Mouse (Mus musculus): Measurements from ENCODE around the gene Snx27. TPM values are rescaled to one million over a fixed set of nuclear protein-coding genes. Genes with fewer than 3 reads are reported as not detected.

The Snx27 gene
- total and polyA plus RNA-seq, 3 experiments, result 23.1 to 35.3 (median 34.9) TPM

DNA sequence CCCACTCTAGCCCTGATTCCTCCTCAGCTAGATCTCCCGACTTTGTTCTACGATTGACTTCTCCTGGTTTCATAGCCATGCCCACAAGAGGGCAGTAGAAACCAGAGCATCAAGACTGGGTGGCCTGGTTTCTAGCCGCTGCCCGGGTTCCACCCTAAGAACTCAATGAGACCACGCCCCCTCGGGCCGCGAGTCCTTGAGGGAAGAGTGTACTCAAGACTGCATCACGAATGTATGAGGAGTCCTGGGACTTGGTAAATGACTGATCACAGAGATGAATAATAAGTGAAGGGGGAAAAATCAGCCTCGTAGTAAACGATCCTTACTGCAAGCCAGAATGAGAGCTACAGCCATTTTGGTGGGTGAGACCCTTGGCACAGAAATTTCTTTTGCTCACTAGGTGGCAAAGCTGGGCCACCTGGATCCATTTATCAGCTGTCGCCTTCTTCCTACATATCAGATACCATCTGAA, 126.0 kb downstream of the Snx27 start:
- H3K4me3 ChIP-seq (replicated peaks in 1 of 3; ENCODE audit: low read depth in 2 of 3, low read length in 2 of 3, poor library complexity in 1 of 3), result peak overlapping the region; percentile 30 to 64 (median 51)
- H3K27ac ChIP-seq (ENCODE audit: insufficient read depth, low read depth), result no peak overlapping the region
- peaks cover 0 to 9% of the 10 kb centered on the region in 2 experiments; a peak in 2 of 4 replicates for H3K4me1 ChIP-seq (ENCODE audit: control insufficient read depth in 1 of 2, insufficient read depth in 2 of 2)
- peaks cover 3% of the 10 kb centered on the region for H3K9me3 ChIP-seq (replicated peaks; ENCODE audit: low read length)
- peak overlapping the region; percentile 42 for H3K4me2 ChIP-seq (ENCODE audit: insufficient read depth, low read depth, poor library complexity, severe bottlenecking)
- TF ChIP-seq CTCF (conservative IDR thresholded peaks at IDR 0.05 in 1 of 2, IDR thresholded peaks at IDR 0.05 in 1 of 2; ENCODE audit: low read depth in 2 of 2, low read length in 2 of 2), result peak; percentile 37 to 94
- peak; percentile 44; the same call in 1 of the 2 replicates for TF ChIP-seq IRF4 (IDR thresholded peaks at IDR 0.05; ENCODE audit: low read depth, low read length)
- peak; percentile 93 for TF ChIP-seq RAD21 (IDR thresholded peaks at IDR 0.05; ENCODE audit: low read depth, low read length)
- TF ChIP-seq ETS1 (conservative IDR thresholded peaks at IDR 0.05; ENCODE audit: low read depth, low read length), result no peak
- no peak for TF ChIP-seq EP300 (IDR thresholded peaks at IDR 0.05; ENCODE audit: low read length)
- peak; percentile 48 for TF ChIP-seq ZC3H11A (IDR thresholded peaks at IDR 0.05; ENCODE audit: low read depth, low read length)
- TF ChIP-seq SMC3 (IDR thresholded peaks at IDR 0.05; ENCODE audit: low read depth, low read length), result peak; percentile 90
- dilution Hi-C loops (cut with MboI; ENCODE audit: extremely low pct_ligation_motif_present, extremely low pct_unique_long_range_greater_than_20kb, low sequenced_read_pairs), result no loop called here
- H3K79me2 ChIP-seq (replicated peaks; ENCODE audit: control insufficient read depth, extremely low read depth, insufficient read depth, poor library complexity, severe bottlenecking), result no peaks in the 10 kb centered on the region
- no peak overlapping the region for H3K9ac ChIP-seq (ENCODE audit: insufficient read depth, low read depth)
- in situ Hi-C loops (cut with MboI; ENCODE audit: low pct_ligation_motif_present, low pct_unique_long_range_greater_than_20kb, low sequenced_read_pairs), result loop anchor here (25.0 kb wide), 1 partner anchor 156 kb away; no protein-coding TSS in a partner anchor
- H3K36me3 ChIP-seq (replicated peaks in 1 of 2; ENCODE audit: control insufficient read depth in 1 of 2, insufficient read depth in 1 of 2, low read length in 1 of 2), result peaks cover 0 to 14% of the 10 kb centered on the region in 2 experiments
- DNase-seq (ENCODE audit: extremely low read depth), result peak; percentile 93
- H3K27me3 ChIP-seq (replicated peaks), result no peaks in the 10 kb centered on the region

DNA sequence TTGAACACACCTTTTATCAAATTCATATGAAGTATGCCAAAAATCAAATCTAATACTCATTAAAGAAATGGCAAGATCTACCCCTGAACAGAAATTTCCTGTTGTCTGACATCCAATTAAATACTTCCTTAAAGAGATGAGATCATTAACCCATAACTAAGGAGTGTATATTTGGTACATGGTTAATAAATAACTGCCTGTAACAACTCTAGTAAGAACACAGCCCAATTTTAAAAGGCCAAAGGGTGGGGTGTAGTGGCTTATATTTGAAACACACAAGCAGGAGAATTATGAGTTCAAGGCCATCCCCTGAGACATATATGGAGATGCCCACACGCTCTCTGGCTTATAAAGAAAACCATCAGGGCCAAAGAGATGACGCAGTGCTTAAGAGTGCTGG, 133.1 kb downstream of the Snx27 start:
- Histone ChIP-seq H3K27me3 (replicated peaks) (no peaks in the 10 kb centered on the region), H3K4me1 (ENCODE audit: control insufficient read depth in 1 of 2, insufficient read depth in 2 of 2) (peaks cover 3 to 7% of the 10 kb centered on the region in 2 experiments; a peak in 3 of 4 replicates), H3K36me3 (replicated peaks in 1 of 2; ENCODE audit: control insufficient read depth in 1 of 2, insufficient read depth in 1 of 2, low read length in 1 of 2) (peaks cover 35 to 72% of the 10 kb centered on the region in 2 experiments), H3K9me3 (replicated peaks; ENCODE audit: low read length) (peaks cover 7% of the 10 kb centered on the region), H3K27ac (ENCODE audit: insufficient read depth, low read depth) (no peak overlapping the region), H3K9ac (ENCODE audit: insufficient read depth, low read depth) (no peak overlapping the region), H3K4me3 (replicated peaks in 1 of 3; ENCODE audit: low read depth in 2 of 3, low read length in 2 of 3, poor library complexity in 1 of 3) (no peak overlapping the region), H3K79me2 (replicated peaks; ENCODE audit: control insufficient read depth, extremely low read depth, insufficient read depth, poor library complexity, severe bottlenecking) (peaks cover 3% of the 10 kb centered on the region; the same call in 1 of the 2 replicates), H3K4me2 (ENCODE audit: insufficient read depth, low read depth, poor library complexity, severe bottlenecking) (no peak overlapping the region)
- dilution Hi-C loops (cut with MboI; ENCODE audit: extremely low pct_ligation_motif_present, extremely low pct_unique_long_range_greater_than_20kb, low sequenced_read_pairs), result no loop called here
- no peak for TF ChIP-seq CTCF (conservative IDR thresholded peaks at IDR 0.05 in 1 of 2, IDR thresholded peaks at IDR 0.05 in 1 of 2; ENCODE audit: low read depth in 2 of 2, low read length in 2 of 2)
- no peak for TF ChIP-seq IRF4 (IDR thresholded peaks at IDR 0.05; ENCODE audit: low read depth, low read length)
- TF ChIP-seq TCF12 (IDR thresholded peaks at IDR 0.05; ENCODE audit: low read depth, low read length), result no peak
- no peak for TF ChIP-seq USF2 (conservative IDR thresholded peaks at IDR 0.05; ENCODE audit: low read depth, low read length)
- no peak for TF ChIP-seq SIN3A (IDR thresholded peaks at IDR 0.05; ENCODE audit: low read length)
- TF ChIP-seq ZC3H11A (IDR thresholded peaks at IDR 0.05; ENCODE audit: low read depth, low read length), result no peak
- TF ChIP-seq ETS1 (conservative IDR thresholded peaks at IDR 0.05; ENCODE audit: low read depth, low read length), result no peak
- no peak for TF ChIP-seq MAX (IDR thresholded peaks at IDR 0.05; ENCODE audit: low read length)
- TF ChIP-seq JUND (conservative IDR thresholded peaks at IDR 0.05; ENCODE audit: low read depth, low read length), result no peak
- TF ChIP-seq MEF2A (IDR thresholded peaks at IDR 0.05; ENCODE audit: borderline replicate concordance, low read depth, low read length), result no peak
- no peak for DNase-seq (ENCODE audit: extremely low read depth)
- in situ Hi-C loops (cut with MboI; ENCODE audit: low pct_ligation_motif_present, low pct_unique_long_range_greater_than_20kb, low sequenced_read_pairs), result no loop called here

Other genes starting within 250 kb of the Snx27 start
- not detected in 2 replicates for gene Them5, start 240.6 kb downstream of the Snx27 start, total RNA-seq (2012; rRNA removed)
- gene Them5, start 240.6 kb downstream of the Snx27 start, total RNA-seq (2014; rRNA removed), result not detected in 2 replicates
- gene Them5, start 240.6 kb downstream of the Snx27 start, polyA plus RNA-seq (2012; ENCODE audit: insufficient read length, low read depth), result not detected in 2 replicates
- not detected in 2 replicates for gene C2cd4d, start 220.3 kb downstream of the Snx27 start, total RNA-seq (2012; rRNA removed)
- not detected in 2 replicates for gene C2cd4d, start 220.3 kb downstream of the Snx27 start, total RNA-seq (2014; rRNA removed)
- gene C2cd4d, start 220.3 kb downstream of the Snx27 start, polyA plus RNA-seq (2012; ENCODE audit: insufficient read length, low read depth), result not detected in 2 replicates
- gene Rorc, start 209.9 kb downstream of the Snx27 start, total RNA-seq (2012; rRNA removed), result 0.47 and 0.71 TPM in 2 replicates
- 1.2 TPM in 2 replicates for gene Rorc, start 209.9 kb downstream of the Snx27 start, total RNA-seq (2014; rRNA removed)
- 1.0 and 1.2 TPM in 2 replicates for gene Rorc, start 209.9 kb downstream of the Snx27 start, polyA plus RNA-seq (2012; ENCODE audit: insufficient read length, low read depth)
- not detected in 2 replicates for gene Lingo4, start 184.2 kb downstream of the Snx27 start, total RNA-seq (2012; rRNA removed)
- not detected in 2 replicates for gene Lingo4, start 184.2 kb downstream of the Snx27 start, total RNA-seq (2014; rRNA removed)
- not detected in 2 replicates for gene Lingo4, start 184.2 kb downstream of the Snx27 start, polyA plus RNA-seq (2012; ENCODE audit: insufficient read length, low read depth)
- gene Tdrkh, start 169.4 kb downstream of the Snx27 start, total RNA-seq (2012; rRNA removed), result not detected in 2 replicates
- gene Tdrkh, start 169.4 kb downstream of the Snx27 start, total RNA-seq (2014; rRNA removed), result not detected in 2 replicates
- gene Tdrkh, start 169.4 kb downstream of the Snx27 start, polyA plus RNA-seq (2012; ENCODE audit: insufficient read length, low read depth), result not detected in 2 replicates
- 114 and 128 TPM in 2 replicates for gene Mrpl9, start 139.4 kb downstream of the Snx27 start, total RNA-seq (2012; rRNA removed)
- 110 and 111 TPM in 2 replicates for gene Mrpl9, start 139.4 kb downstream of the Snx27 start, total RNA-seq (2014; rRNA removed)
- 104 and 119 TPM in 2 replicates for gene Mrpl9, start 139.4 kb downstream of the Snx27 start, polyA plus RNA-seq (2012; ENCODE audit: insufficient read length, low read depth)
- 0.51 and 0.80 TPM in 2 replicates for gene Oaz3, start 138.8 kb downstream of the Snx27 start, total RNA-seq (2012; rRNA removed)
- not detected in 2 replicates for gene Oaz3, start 138.8 kb downstream of the Snx27 start, total RNA-seq (2014; rRNA removed)
- 0.29 and 0.71 TPM in 2 replicates for gene Oaz3, start 138.8 kb downstream of the Snx27 start, polyA plus RNA-seq (2012; ENCODE audit: insufficient read length, low read depth)
- gene Celf3, start 104.4 kb downstream of the Snx27 start, total RNA-seq (2012; rRNA removed), result 0.13 and 0.21 TPM in 2 replicates
- not detected in 2 replicates for gene Celf3, start 104.4 kb downstream of the Snx27 start, total RNA-seq (2014; rRNA removed)
- 0.56 and 0.70 TPM in 2 replicates for gene Celf3, start 104.4 kb downstream of the Snx27 start, polyA plus RNA-seq (2012; ENCODE audit: insufficient read length, low read depth)
- gene Riiad1, start 102.4 kb downstream of the Snx27 start, total RNA-seq (2012; rRNA removed), result not detected in 2 replicates
- gene Riiad1, start 102.4 kb downstream of the Snx27 start, total RNA-seq (2014; rRNA removed), result not detected in 2 replicates
- not detected in 2 replicates for gene Riiad1, start 102.4 kb downstream of the Snx27 start, polyA plus RNA-seq (2012; ENCODE audit: insufficient read length, low read depth)
- gene Gm10972, start 60.4 kb upstream of the Snx27 start, total RNA-seq (2012; rRNA removed), result not detected in 2 replicates
- not detected in 2 replicates for gene Gm10972, start 60.4 kb upstream of the Snx27 start, total RNA-seq (2014; rRNA removed)
- gene Gm10972, start 60.4 kb upstream of the Snx27 start, polyA plus RNA-seq (2012; ENCODE audit: insufficient read length, low read depth), result not detected in 2 replicates
- gene Tuft1, start 76.2 kb upstream of the Snx27 start, total RNA-seq (2012; rRNA removed), result 3.4 and 4.0 TPM in 2 replicates
- gene Tuft1, start 76.2 kb upstream of the Snx27 start, total RNA-seq (2014; rRNA removed), result 7.4 and 7.7 TPM in 2 replicates
- 7.2 and 7.5 TPM in 2 replicates for gene Tuft1, start 76.2 kb upstream of the Snx27 start, polyA plus RNA-seq (2012; ENCODE audit: insufficient read length, low read depth)
- not detected in 2 replicates for gene Selenbp2, start 110.8 kb upstream of the Snx27 start, total RNA-seq (2012; rRNA removed)
- gene Selenbp2, start 110.8 kb upstream of the Snx27 start, total RNA-seq (2014; rRNA removed), result not detected in 2 replicates
- gene Selenbp2, start 110.8 kb upstream of the Snx27 start, polyA plus RNA-seq (2012; ENCODE audit: insufficient read length, low read depth), result not detected in 2 replicates
- gene Cgn, start 203.8 kb upstream of the Snx27 start, total RNA-seq (2012; rRNA removed), result 0.17 and 0.25 TPM in 2 replicates
- gene Cgn, start 203.8 kb upstream of the Snx27 start, total RNA-seq (2014; rRNA removed), result 0.04 TPM in 1 of 2 replicates, not detected in the other
- gene Cgn, start 203.8 kb upstream of the Snx27 start, polyA plus RNA-seq (2012; ENCODE audit: insufficient read length, low read depth), result 0.41 and 1.1 TPM in 2 replicates

Data from CH12.LX (cell line).